ENCODE assay signal across 15 mouse cellular contexts in genomic region chr5:125096368-125096767, GRCm38 (mm10).
A peak's percentile ranks its signal among the peaks of the same experiment; 100 is the strongest.
DNase-seq lines count a peak whose midpoint lies in the region; ATAC-seq and TF ChIP-seq lines count a peak whose summit lies in the region.
"Had no signal": no experiment of that assay in that cellular context is flagged by ENCODE, and none has a peak within 500 bp of the region (broad histone marks: within the 10 kb centered on the region; RNA-seq: fewer than 3 reads in every experiment).

No protein-coding gene starts in this region.

- H3K4me1 ChIP-seq in hindbrain, embryonic 12.5 days = peaks cover 47% of the 10 kb centered on the region
- 0 out of 2 replicates have a peak, but pooled peaks cover 2% of the 10 kb centered on the region for H3K4me1 ChIP-seq in hindbrain, embryonic 11.5 days (replicated peaks; ENCODE audit: control insufficient read depth, insufficient read depth, low read length)
- H3K4me1 ChIP-seq in lung, embryonic 16.5 days (replicated peaks; ENCODE audit: control insufficient read depth, insufficient read depth, low read length) = peaks cover 19% of the 10 kb centered on the region
- 0 out of 2 replicates have a peak, but pooled peaks cover 6% of the 10 kb centered on the region for H3K4me1 ChIP-seq in stomach, embryonic 14.5 days (ENCODE audit: control insufficient read depth, insufficient read depth, low read length)
- no peaks in the 10 kb centered on the region for H3K4me1 ChIP-seq in stomach, postnatal 0 days (replicated peaks; ENCODE audit: control insufficient read depth, insufficient read depth)
- H3K4me1 ChIP-seq in stomach, embryonic 16.5 days (ENCODE audit: control insufficient read depth, insufficient read depth, low read length) = peaks cover 9% of the 10 kb centered on the region; the same call in 1 of the 2 replicates

- no peak for TF ChIP-seq EP300 in stomach, postnatal 0 days (optimal IDR thresholded peaks at IDR 0.05)

- H3K27ac ChIP-seq in hindbrain, embryonic 12.5 days = peak overlapping the region; percentile 79; the same call in 1 of the 2 replicates
- no peak overlapping the region for H3K27ac ChIP-seq in hindbrain, embryonic 11.5 days (ENCODE audit: low read depth, low read length)
- H3K27ac ChIP-seq in lung, embryonic 16.5 days (ENCODE audit: low read length) = peak overlapping the region; percentile 83
- H3K27ac ChIP-seq in stomach, embryonic 14.5 days (ENCODE audit: low read length) = peak overlapping the region; percentile 44; the same call in 1 of the 2 replicates
- H3K27ac ChIP-seq in stomach, postnatal 0 days (replicated peaks) = no peak overlapping the region; the same call in 1 of the 2 replicates
- no peak overlapping the region; the same call in 1 of the 2 replicates for H3K27ac ChIP-seq in stomach, embryonic 16.5 days (ENCODE audit: low read length)
- H3K27ac ChIP-seq: liver, embryonic 12.5 days had no signal

- no peaks in the 10 kb centered on the region for H3K9me3 ChIP-seq in hindbrain, embryonic 12.5 days (replicated peaks)
- no peaks in the 10 kb centered on the region for H3K9me3 ChIP-seq in hindbrain, embryonic 11.5 days (ENCODE audit: control insufficient read depth, low read length)
- no peaks in the 10 kb centered on the region for H3K9me3 ChIP-seq in lung, embryonic 16.5 days (ENCODE audit: control insufficient read depth, low read length)
- no peaks in the 10 kb centered on the region for H3K9me3 ChIP-seq in stomach, embryonic 14.5 days (ENCODE audit: control insufficient read depth, low read depth, low read length)
- H3K9me3 ChIP-seq in stomach, postnatal 0 days (ENCODE audit: control insufficient read depth, low read length) = no peaks in the 10 kb centered on the region
- H3K9me3 ChIP-seq in stomach, embryonic 16.5 days (replicated peaks; ENCODE audit: control insufficient read depth, low read length) = no peaks in the 10 kb centered on the region; the same call in 1 of the 2 replicates
- H3K9me3 ChIP-seq: liver, embryonic 12.5 days had no signal

- H3K4me3 ChIP-seq in hindbrain, embryonic 12.5 days = no peak overlapping the region
- H3K4me3 ChIP-seq in hindbrain, embryonic 11.5 days (ENCODE audit: low read depth, low read length) = no peak overlapping the region
- no peak overlapping the region for H3K4me3 ChIP-seq in lung, embryonic 16.5 days (ENCODE audit: low read length)
- H3K4me3 ChIP-seq in stomach, embryonic 14.5 days (ENCODE audit: low read depth, low read length) = no peak overlapping the region
- H3K4me3 ChIP-seq in stomach, postnatal 0 days (ENCODE audit: low read depth, low read length) = no peak overlapping the region
- no peak overlapping the region for H3K4me3 ChIP-seq in stomach, embryonic 16.5 days (replicated peaks; ENCODE audit: low read length)
- H3K4me3 ChIP-seq: liver, embryonic 12.5 days had no signal

- H3K9ac ChIP-seq in hindbrain, embryonic 12.5 days = no peak overlapping the region
- H3K9ac ChIP-seq in hindbrain, embryonic 11.5 days (ENCODE audit: low read depth, low read length) = no peak overlapping the region
- no peak overlapping the region for H3K9ac ChIP-seq in lung, embryonic 16.5 days (ENCODE audit: low read length)
- H3K9ac ChIP-seq in stomach, embryonic 14.5 days (replicated peaks; ENCODE audit: low read depth, low read length) = no peak overlapping the region
- H3K9ac ChIP-seq in stomach, postnatal 0 days (ENCODE audit: low read length) = no peak overlapping the region
- H3K9ac ChIP-seq in stomach, embryonic 16.5 days (ENCODE audit: low read length) = no peak overlapping the region
- H3K9ac ChIP-seq: liver, embryonic 12.5 days had no signal

- peaks cover 57% of the 10 kb centered on the region for H3K36me3 ChIP-seq in hindbrain, embryonic 12.5 days
- H3K36me3 ChIP-seq in hindbrain, embryonic 11.5 days (ENCODE audit: control insufficient read depth, insufficient read depth, low read length) = peaks cover 2% of the 10 kb centered on the region
- H3K36me3 ChIP-seq in lung, embryonic 16.5 days (ENCODE audit: control insufficient read depth, insufficient read depth, low read length) = peaks cover 26% of the 10 kb centered on the region
- peaks cover 55% of the 10 kb centered on the region for H3K36me3 ChIP-seq in stomach, embryonic 14.5 days (ENCODE audit: control insufficient read depth, insufficient read depth, low read length)
- peaks cover 38% of the 10 kb centered on the region for H3K36me3 ChIP-seq in stomach, postnatal 0 days (ENCODE audit: control insufficient read depth, insufficient read depth, low read length)
- H3K36me3 ChIP-seq in stomach, embryonic 16.5 days (ENCODE audit: control insufficient read depth, insufficient read depth, low read length) = peaks cover 19% of the 10 kb centered on the region

- 82% methylated on average over 11 of the region's 11 CpGs for WGBS in hindbrain, embryonic 12.5 days
- 88% methylated on average over 11 of the region's 11 CpGs for WGBS in hindbrain, embryonic 11.5 days
- WGBS in lung, embryonic 16.5 days = 54% methylated on average over 11 of the region's 11 CpGs
- 69% methylated on average over 11 of the region's 11 CpGs for WGBS in stomach, embryonic 14.5 days
- 52% methylated on average over 11 of the region's 11 CpGs for WGBS in stomach, postnatal 0 days
- WGBS in stomach, embryonic 16.5 days = 70% methylated on average over 11 of the region's 11 CpGs

- DNase-seq in hindbrain, embryonic 11.5 days (ENCODE audit: low spot score) = no peak
- no peak for DNase-seq in lung, postnatal 25 days (ENCODE audit: low spot score)
- no peak for DNase-seq in stomach, postnatal 0 days (ENCODE audit: low spot score)
- DNase-seq in thymus, postnatal 36 days = no peak
- DNase-seq: adrenal gland, postnatal 14 days; cerebellum, adult 18-20 months; left cerebral cortex, postnatal 4 days; thymus, postnatal 25 days had no signal

- H3K4me2 ChIP-seq in hindbrain, embryonic 12.5 days (replicated peaks) = no peak overlapping the region
- no peak overlapping the region for H3K4me2 ChIP-seq in hindbrain, embryonic 11.5 days (replicated peaks; ENCODE audit: low read depth, low read length)
- no peak overlapping the region for H3K4me2 ChIP-seq in lung, embryonic 16.5 days (ENCODE audit: low read depth, low read length)
- no peak overlapping the region for H3K4me2 ChIP-seq in stomach, embryonic 14.5 days (replicated peaks; ENCODE audit: low read depth, low read length)
- H3K4me2 ChIP-seq in stomach, postnatal 0 days (replicated peaks; ENCODE audit: low read depth) = no peak overlapping the region
- H3K4me2 ChIP-seq in stomach, embryonic 16.5 days (ENCODE audit: low read depth, low read length) = no peak overlapping the region
- H3K4me2 ChIP-seq: liver, embryonic 12.5 days had no signal

- no peaks in the 10 kb centered on the region for H3K27me3 ChIP-seq in hindbrain, embryonic 12.5 days
- H3K27me3 ChIP-seq in hindbrain, embryonic 11.5 days (ENCODE audit: control insufficient read depth, insufficient read depth, low read length) = no peaks in the 10 kb centered on the region
- no peaks in the 10 kb centered on the region for H3K27me3 ChIP-seq in lung, embryonic 16.5 days (ENCODE audit: control insufficient read depth, insufficient read depth, low read depth, low read length)
- no peaks in the 10 kb centered on the region for H3K27me3 ChIP-seq in stomach, embryonic 14.5 days (ENCODE audit: control insufficient read depth, insufficient read depth, low read length)
- H3K27me3 ChIP-seq in stomach, postnatal 0 days (ENCODE audit: control insufficient read depth, insufficient read depth, low read length) = no peaks in the 10 kb centered on the region
- no peaks in the 10 kb centered on the region for H3K27me3 ChIP-seq in stomach, embryonic 16.5 days (ENCODE audit: control insufficient read depth, insufficient read depth, low read length)
- H3K27me3 ChIP-seq: liver, embryonic 12.5 days; Patski had no signal

- TF ChIP-seq CTCF in stomach, postnatal 0 days (IDR thresholded peaks at IDR 0.05; ENCODE audit: low read depth) = no peak

- ATAC-seq in hindbrain, embryonic 12.5 days (ENCODE audit: low FRiP score) = no peak
- no peak for ATAC-seq in hindbrain, embryonic 11.5 days (ENCODE audit: low FRiP score)
- ATAC-seq in lung, embryonic 16.5 days (ENCODE audit: low read depth) = peak; percentile 53
- ATAC-seq in stomach, embryonic 14.5 days (ENCODE audit: insufficient number of reproducible peaks, insufficient read depth, low FRiP score, low read depth) = no peak
- ATAC-seq in stomach, postnatal 0 days (ENCODE audit: low FRiP score, low TSS enrichment) = no peak
- peak; percentile 22; the same call in 1 of the 2 replicates for ATAC-seq in stomach, embryonic 16.5 days (ENCODE audit: insufficient read depth, low FRiP score)
- ATAC-seq: activated CD4-positive, CD25-positive, alpha-beta regulatory T cell, adult 4 months; liver, embryonic 12.5 days; Patski had no signal

Comparison
In these comparisons a context has a peak if more than half of its experiments do, and no peak if none do; other contexts are left out.
1. ATAC-seq: peak in lung, embryonic 16.5 days (single experiment) and stomach, embryonic 16.5 days (single experiment); none in hindbrain, embryonic 12.5 days (single experiment), hindbrain, embryonic 11.5 days (single experiment), stomach, embryonic 14.5 days (single experiment) and stomach, postnatal 0 days (single experiment).
2. H3K27ac ChIP-seq: peak in hindbrain, embryonic 12.5 days (single experiment), lung, embryonic 16.5 days (single experiment) and stomach, embryonic 14.5 days (single experiment); none in hindbrain, embryonic 11.5 days (single experiment), stomach, postnatal 0 days (single experiment) and stomach, embryonic 16.5 days (single experiment).